Mouse (Mus musculus) R1 (cell line): ENCODE measurements at regions not wholly inside any gene's neighbourhood (a gene's known extent, or its start where the extent isn't known, plus 50 kb on each side); places are given as distances from the start of the nearest gene placed in this dataset.

Experiments used
- DNase-seq: peaks from one replicate; pipeline ENCODE4 v3.0.0-alpha.2; 2018; ENCODE audit warnings: low read depth, low spot score

DNA sequence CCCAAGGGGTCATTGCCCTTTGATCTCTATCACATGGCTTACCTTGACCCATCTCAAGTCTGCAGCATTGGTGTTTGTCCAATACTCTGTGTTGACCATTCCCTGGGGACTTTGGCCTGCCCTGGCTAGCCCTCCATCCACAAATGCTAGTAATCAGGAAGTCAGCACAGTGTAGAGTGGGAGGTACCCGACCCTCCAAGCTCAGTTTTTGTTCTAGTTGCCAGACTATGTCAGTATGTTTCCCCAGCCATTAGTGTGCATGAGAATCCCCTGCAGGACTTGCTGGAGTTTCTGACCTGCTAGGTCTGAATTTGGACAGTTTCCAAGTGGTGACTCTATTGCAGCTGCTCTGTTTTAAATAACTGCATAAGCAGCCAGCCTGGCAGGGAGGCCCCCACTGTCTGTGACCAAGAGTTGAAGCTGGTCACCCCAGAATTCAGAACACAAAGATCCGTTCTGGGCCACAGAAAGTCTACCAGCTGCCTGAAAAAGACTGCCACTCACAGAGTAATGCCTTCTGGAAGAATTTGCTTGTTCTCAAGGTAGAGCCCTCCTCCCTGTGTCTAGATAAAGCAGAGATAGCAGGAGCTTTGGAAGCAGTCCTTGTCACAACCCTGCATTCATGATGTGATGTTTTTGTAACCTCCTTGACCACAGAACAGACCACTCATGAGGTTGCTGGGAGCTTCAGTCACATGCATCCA, 118.0 kb upstream of the Slc22a23 start:
- DNase-seq, result no peak

DNA sequence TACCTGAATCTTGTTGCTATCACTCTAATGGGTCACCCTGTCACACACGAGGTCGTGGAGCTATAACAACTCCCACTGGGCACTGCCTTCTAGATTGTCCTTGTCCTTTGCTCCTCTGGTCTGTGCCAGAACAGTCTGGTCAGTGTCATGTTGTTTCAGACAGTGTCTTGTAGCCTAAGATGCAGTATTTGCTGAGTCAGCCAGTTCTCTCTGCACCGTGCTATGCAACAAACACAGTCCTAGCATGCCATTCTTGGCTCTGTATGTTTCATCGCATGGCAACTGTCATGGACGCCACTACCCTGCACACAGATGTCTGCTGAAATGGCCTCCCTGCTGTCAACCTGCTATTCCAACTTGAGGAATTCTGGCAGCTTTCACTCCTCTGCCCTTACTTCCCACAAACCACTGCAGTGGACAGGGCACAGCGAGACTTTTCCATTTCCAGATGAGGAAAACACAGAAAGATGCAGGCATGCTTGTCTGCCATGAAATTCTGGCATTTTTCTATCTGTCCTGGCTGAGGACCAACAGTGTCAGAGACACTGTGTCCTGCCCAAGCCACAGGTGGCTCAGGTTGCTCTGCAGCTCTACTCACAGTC, 117.3 kb upstream of the Slc22a23 start:
- no peak for DNase-seq

DNA sequence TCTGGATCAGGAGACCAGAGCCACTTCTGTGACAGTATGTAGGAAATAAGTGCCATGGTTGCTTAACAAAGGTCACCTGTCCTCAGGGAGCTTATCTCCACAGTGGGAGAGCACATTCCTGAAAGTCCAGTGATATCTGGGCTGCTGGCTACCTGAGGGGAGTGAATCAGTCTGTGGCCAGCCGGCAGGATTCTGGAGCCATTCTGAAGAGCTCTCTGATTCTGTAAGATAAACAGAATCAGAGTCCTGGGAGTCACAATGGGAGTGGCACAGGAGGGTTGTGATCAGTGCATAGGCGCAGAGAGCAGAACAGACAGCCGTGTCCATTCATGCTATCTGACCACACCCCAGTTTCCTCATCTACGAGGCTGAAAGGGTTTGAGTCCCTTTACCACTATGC, 116.0 kb upstream of the Slc22a23 start:
- DNase-seq, result peak; percentile 85

DNA sequence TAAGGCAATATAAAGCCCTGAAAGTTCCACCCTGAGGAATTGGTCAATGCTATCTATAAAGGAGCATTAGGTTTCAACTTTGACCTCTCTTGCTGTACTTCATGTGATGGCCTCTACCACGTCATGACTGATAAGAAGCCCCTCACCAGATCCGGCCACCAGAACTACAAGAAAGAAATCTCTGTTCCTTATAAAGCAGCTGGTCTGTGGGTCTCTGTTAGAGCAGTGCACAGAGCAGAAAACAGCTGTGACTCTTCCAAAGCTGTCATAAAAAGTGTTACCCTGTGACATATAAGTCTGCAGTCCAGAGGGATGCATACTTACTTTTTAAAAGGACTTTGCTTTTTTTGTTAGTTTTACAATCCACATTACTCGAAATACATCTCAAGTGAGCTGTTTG, 111.1 kb upstream of the Slc22a23 start:
- DNase-seq, result no peak

DNA sequence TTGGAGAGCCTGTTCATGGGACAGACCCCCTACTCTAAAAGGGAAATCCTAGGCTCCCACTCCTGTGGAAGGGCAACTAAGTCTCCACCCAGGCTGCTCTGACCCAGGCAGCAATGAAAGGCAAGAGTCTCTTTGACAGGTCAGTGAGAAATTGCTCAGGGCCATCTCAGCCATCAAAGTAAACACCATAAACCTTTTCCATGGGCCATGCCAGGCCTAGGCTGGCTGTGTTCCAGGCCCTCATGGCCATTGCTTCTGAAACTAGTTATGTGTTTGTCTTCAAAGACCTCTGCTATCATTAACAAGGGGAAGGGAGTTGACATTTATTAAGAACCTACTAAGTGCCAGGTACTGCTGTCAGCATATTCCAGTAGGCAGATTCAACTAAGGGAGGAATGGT, 101.8 kb upstream of the Slc22a23 start:
- DNase-seq, result no peak

DNA sequence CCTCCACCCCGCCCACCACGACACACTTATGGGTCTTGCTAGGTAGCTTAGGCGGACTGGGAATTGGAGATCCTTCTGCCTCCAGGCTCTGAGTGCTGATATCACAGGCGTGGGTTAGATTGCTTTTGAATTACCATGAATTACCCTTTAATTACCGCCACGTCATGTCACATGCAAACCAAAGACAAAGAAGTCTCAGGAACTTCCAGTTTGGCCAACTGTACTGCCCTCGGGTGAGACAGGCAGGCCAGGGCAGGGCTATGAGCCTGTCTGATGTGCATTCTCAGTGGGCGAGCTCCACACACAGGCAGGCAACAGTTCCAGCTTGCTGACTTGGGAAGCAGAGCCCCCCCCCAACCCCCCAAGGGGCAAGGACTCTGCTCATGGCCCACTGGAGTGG, 101.3 kb upstream of the Slc22a23 start:
- no peak for DNase-seq

DNA sequence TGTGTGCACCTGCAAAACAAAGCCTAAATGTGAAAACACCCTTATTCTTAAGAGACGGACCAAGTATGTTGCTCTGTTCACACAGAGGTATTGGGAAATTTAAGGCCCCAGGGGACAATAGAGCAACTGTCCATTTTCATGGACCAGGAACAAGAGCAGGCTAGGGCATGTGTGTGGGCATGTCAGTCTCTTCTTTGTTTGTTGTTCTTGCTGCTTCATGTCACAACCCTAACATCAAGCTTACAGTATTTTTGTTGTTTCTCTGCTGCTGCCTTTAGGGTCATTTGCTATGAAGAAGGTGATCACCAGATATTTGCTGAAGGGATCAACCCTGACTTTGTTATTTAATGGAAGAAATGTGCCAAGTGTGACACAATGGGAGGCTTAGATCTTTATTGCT, 96.4 kb upstream of the Slc22a23 start:
- DNase-seq, result no peak

DNA sequence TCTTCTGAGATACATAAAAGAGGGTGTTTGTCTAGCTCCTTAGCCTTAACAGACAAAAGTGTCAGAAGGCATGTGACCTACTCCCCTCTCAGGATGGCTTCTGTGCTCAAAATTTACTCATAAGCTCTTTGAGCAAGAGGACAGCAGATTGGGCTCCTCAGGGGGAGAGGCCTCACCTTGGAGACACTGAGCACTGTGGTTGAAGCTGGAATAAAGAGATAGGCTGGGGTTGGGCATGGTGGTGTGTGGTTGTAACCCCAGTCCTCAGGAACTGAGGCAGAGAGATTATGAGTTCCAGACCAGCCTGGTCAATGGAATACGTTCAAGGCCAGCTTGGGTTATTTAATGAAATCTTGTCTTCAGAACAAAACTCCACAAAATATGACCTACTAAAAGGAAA, 82.5 kb upstream of the Slc22a23 start:
- DNase-seq, result no peak

DNA sequence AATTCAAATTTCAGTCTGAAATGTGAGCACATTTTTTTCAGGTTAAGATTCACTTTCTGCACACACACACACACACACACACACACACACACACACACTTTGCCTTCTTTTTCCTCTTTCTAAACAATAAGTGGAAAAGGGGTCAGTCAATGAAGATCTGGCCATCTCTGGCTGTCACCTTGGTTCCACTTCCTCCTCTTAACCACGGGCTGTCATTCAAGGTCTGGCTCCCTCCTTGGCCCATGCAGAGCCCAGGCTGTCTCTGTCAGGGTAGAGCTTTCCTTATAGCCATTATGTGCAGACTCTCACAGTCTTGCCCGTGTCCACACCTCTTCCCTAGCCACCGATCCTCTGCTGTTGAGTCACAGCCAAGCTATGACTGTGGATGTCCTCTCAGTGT, 79.9 kb upstream of the Slc22a23 start:
- no peak for DNase-seq

DNA sequence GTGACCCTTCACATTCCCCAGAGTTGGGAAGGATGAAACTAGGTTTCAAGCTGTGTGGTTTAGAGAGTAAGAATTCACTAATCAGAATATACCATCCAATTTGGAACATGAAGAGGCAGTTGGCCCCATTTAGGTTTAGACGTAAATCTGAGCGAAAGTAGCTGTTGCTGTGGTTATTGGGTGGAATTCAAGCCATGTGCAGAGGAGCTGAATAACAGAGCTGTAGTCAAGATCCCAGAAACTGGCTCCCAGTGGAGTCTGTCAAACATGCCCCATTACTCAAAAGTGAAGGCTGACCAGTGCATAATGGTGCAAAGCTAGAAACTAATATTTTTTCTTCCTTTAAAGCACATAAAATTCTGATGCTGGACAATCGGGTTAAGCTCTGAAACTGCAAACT, 76.7 kb upstream of the Slc22a23 start:
- DNase-seq, result no peak

DNA sequence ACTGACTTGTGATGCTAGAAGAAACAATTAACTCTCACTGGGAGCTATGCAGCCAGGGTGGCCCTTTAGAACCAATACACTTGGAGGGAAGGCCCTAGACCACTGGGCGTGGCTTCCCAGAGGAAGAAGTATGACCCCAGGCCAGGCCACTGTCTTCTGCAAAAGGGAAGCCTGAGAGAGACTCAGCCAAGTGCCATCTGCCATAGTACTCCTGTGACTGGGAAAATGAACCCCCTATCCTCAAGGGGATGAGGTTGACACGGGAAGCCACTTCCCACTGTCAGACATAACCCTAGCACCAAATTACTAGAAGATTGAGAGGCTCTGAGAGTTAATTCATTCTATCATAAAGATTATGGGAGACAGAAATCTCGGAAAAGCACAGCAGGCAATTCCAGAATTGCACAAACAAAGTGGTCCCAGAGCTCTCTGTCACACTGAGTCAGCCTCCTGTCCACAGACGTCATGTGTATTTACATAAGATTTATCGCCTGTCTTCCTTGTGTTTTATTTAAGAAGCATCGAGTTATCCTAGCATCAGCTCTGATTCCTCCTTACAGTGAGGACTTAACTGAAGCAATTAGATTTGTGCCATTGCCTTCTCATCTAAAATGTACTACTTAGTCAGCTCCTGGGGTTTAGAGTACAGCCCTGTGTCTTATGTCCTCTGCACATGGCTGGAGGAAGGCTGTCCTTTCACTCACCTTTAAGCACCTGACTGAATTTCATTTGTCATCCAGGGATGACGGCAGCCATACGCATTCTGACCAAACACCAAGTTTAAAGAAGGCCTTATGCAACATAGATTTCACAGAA, 75.6 kb upstream of the Slc22a23 start:
- DNase-seq, result no peak

DNA sequence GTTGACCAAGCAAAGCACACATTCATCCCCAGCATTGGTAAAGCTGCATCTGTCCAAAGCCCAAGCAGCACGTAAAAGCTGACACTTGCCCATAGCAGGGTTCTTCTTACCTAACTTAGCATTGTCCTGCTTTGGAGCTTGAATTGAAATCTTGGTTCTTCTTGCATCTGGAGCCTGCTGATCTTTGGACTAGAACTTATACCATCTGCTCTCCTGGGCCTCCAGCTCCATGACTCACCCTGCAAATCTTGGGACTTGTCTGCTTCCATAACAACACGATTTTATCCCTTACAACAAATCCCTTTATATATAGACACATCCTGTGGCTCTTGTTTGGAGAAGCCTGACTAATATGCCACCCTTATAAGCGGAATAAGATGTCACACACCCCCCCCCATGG, 74.1 kb upstream of the Slc22a23 start:
- DNase-seq, result no peak

DNA sequence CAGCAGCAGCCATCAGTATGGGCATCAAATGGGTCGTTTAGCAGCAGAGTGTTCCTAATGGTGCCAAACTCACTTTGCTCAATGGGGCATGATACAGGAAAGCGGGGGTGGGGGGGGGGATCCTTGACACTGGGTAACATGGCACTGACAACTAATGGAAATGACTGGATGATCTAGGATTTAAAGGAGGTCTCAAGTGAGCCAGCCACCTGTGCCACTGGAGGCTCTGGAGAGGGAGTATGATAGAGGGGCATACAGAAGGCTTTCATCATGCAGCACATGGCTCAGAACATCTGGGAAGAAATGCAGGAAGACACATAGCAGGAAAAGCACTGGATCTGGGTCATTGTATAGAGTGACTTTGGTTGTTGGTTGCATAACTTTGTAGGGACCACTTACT, 71.6 kb upstream of the Slc22a23 start:
- no peak for DNase-seq

DNA sequence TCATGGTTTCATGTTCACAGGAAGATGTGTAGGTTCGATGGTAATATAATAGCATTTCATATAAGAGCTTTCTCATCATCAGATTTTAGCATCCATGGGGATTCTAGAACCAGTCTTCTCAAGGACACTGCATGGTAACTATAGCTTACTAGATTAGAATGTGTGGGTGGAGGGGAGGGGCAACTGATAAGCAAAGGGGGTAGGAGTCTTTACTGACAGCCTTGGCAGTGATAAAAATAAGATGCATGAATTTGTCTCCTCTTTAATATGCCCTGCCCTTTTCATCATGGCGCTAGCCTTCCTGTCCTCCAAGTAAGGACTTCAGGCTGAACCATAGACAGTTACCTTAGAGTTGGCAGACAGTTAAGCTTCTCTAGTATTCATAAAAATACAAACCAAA, 69.6 kb upstream of the Slc22a23 start:
- no peak for DNase-seq

DNA sequence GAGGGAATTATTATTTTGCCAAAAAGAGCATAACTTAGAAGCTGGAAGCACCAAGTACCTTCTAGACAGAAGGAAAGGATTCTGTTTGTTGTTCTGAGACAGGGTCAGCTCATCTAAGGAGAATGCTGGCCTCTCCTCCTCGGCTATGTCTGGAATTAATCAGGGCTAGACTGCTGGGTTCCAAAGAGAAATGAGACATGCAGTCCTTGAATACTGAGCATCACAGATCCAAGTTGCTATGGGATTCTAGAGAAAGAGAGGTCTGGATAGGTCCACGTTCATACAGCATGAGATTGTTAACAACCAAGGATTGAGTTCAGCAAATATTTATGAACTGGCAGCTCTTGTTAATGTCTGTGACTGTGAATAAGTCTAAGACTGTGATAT, 63.7 kb upstream of the Slc22a23 start:
- DNase-seq, result no peak

DNA sequence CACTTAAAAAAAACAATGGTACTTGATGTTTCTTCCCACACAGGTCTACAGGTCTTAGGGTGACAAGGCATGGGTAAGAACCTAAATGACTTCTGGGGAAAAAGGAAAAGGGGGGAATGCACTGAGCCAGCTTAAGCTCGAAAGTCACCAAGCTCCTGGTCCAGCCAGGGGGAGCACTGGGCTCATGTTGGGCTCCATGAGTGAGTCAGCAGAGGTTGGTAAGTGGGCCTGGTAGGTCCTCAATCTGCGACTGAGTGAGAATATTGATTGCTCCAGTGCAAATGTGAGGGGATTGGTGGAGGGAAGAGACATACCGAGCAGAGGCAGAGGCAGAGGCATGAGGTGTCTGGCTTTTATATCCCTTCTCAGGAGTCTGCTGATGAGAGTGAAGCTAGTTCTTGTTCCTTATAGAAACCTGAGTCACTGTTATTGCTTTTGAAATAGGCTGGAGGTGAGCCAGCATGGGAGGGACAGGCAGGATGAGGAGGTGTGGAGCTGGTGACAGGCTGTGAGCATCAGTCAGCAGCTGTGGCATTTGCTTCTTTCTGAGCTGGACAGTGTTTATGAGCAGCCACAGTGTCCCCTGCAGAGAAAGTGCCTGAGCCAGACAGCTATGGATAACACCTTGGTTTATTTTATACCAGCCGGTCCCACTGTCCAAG, 63.2 kb upstream of the Slc22a23 start:
- DNase-seq, result no peak

DNA sequence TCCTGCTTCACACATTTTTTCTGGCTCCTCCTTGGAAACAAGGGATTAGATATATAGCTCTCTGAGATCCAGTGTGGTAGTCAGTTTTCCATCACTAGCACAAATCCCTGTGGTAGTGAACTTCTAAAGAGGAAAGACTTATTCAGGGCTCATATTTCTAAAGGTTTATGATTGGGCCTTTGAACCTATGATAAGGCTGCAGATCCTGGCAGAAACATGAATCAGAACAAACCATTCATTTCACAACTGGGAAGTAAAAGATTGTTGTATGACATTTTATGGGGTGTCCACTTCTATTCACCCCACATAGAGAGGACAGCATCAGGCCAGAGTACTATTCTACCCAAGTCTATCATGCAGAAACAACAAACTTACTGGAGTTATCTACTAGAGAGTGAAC, 61.3 kb upstream of the Slc22a23 start:
- DNase-seq, result no peak

DNA sequence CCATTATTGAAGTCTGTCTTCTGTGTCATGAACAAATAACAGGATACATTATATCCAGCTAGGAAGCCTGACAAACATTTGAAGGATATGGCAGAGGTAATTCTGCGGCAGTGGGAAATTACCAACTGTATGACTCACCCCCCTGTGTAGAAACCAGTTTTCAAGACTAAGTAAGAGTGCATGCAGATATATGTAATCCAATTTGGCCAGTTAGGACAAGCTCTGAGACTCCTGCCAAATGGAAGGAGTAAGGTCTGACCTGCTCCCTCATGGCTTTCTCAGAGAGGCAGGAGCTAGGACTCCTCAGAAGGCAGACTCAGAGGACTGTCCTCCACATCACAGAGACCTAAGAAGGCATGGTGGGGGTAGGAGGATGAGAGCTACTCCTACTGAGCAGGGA, 57.6 kb upstream of the Slc22a23 start:
- DNase-seq, result no peak

DNA sequence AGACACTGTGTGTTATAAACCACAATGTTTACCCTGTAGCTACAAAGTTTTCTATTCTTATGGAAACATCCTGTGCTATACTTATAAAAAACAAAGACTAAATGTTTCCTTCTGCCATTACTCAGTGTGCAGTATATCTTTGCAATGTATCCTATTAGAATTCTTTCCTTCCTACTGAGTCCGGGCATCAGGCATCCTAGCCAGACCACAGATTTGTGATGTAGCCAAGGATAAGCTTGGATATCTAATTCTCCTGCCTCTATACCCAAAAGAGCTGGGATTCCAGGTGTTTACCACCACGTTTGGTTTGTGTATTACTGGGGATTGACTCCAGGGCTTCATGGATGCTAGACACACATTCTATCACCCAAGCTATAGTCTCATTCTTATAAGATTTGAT, 56.0 kb upstream of the Slc22a23 start:
- DNase-seq, result no peak

DNA sequence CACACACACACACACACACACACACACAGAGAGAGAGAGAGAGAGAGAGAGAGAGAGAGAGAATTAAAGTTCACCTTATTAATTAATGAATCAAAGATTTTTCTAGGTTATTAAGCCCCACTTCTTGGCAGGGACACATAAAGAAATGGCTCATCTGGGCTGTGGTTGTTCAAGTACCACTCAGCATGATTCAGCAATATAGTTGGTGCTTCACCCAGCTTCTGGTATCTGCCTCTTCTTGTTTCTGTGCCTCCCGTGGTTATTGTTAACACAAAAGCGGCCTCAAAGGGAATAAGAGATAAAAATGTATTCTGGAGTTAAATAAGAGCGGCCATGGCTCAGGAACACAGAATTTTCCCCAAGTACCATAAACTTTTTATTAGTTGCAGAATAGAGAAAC, 53.9 kb upstream of the Slc22a23 start:
- no peak for DNase-seq

DNA sequence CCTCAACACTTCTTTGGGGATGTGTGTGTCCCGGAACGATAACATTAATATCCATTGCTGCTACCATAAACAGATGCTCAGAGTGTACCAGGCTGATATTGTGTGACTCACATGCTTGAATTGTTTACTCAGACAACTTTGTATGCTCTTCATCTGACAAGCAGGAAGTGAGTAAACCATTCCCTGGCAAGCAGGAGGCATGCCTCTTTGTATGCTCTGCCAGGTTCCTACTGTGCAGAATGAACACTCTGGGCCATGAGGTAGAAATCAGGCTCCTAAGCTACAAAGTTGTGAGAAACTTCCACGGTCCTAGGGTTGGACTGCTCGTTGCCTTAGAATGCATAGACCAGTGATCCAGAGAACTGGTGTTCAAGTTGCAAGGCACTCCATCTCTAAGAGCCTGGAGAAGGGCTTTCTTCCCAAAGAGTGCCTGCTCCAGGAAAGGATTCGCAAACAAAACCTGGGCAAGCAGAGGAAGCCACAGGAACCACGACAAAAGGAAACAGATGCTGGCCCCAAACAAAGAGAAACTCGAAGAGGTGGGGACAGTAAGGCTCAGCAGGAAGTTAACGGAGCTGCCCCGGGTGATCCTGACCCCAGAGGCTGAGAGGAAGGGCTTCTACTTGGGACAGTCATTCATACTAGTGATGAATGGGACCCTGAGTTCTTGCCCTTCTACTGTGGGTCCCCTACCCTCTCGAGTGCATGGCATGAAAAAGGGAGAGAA, 53.2 kb upstream of the Slc22a23 start:
- peak; percentile 5 for DNase-seq

DNA sequence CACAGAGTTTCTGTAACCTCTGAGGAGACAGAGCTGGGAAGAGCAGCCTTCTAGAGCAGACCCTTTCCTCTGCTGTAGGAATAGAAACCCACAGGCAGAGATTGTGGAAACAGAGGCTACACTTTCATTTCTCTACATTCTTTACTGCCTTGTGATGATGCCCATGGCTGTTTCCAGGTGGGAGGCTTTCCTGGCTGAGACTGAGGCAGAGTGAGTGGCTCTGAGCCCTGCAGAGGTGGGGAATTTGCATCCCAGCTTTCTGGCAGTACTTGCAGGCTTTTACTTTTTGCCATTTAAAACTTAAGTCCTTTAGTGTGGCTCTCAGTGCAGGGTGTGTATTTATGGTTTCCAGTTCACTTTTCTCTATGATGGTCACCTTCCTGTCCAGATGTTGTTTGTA, 50.5 kb upstream of the Slc22a23 start:
- no peak for DNase-seq
